Mouse (Mus musculus): ENCODE results near the gene Stard3nl.

DNA sequence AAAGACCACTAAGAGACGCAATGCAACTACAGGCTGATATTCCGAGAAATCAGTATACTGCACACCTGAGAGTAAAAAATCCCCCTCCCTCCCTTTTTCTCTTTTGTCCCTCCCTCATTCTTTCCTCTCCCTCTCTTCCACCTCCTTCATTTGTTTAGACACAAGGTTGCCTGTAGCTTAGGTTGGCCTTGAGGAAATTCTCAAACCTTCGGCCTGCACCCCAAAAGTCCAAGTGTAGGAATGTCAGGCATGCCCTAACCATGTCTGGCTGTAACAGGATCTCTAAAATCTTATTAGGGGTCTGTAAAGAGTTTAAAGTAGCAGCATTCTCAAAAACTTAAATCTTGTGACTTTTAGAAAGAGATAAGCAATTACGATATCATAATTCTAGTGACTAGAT is 10.4 kb downstream of the Stard3nl start:
- TF ChIP-seq POLR2A (IDR thresholded peaks at IDR 0.05; ENCODE audit: extremely low read depth, insufficient read depth, low read length) (no peak), CTCF (IDR thresholded peaks at IDR 0.05; ENCODE audit: extremely low read depth, insufficient read depth, low read length) (no peak)

All from cortical plate, adult 2 months (tissue).